Mouse (Mus musculus): ENCODE results near the gene Znrf3. TPM values are rescaled to one million over a fixed set of nuclear protein-coding genes. Genes with fewer than 3 reads are reported as not detected.

Znrf3 gene
- total RNA-seq, 1 experiment from 2014 or later = 6.7 TPM

DNA sequence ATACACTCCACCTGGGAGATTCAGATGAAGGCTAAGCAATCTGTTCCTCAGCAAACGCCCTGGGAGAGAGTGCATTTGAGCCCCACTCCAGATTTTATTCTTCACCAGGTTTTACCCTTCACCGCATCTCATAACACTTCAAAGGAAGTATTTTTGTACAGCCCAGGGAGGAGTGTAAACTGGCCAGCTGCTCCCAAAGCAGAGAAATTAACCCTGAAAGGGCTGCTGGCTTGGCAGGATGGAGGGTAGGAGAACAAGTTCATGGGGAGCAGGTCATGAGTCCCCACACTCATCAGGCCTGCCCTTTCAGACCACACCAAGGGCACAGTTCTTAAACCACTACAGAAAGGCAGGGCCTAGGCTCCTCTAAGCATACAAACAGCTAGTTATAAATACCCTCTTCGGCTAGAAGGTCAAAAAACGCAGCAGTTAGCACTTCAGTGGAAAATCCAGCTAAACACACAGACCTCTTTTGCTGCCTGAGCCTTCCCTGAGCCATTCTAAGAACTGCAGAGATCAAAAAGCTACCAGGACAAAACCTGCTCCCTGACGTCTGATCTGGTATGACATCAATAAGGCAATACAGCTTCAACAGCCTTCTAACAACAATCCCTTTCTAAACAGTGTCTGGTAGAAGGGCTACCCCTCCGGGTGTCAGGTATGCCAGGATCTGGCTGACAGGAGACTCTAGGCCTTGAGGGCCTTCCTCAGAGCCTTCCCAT lies 28.9 kb downstream of the Znrf3 start:
- ATAC-seq (replicated peaks in 1 of 2; ENCODE audit: insufficient read depth in 1 of 2, low FRiP score in 2 of 2, low TSS enrichment in 1 of 2, low read depth in 1 of 2, poor library complexity in 2 of 2, severe bottlenecking in 2 of 2) = peak in 1 of 2 experiments; percentile 42; a peak in 1 of 4 replicates

DNA sequence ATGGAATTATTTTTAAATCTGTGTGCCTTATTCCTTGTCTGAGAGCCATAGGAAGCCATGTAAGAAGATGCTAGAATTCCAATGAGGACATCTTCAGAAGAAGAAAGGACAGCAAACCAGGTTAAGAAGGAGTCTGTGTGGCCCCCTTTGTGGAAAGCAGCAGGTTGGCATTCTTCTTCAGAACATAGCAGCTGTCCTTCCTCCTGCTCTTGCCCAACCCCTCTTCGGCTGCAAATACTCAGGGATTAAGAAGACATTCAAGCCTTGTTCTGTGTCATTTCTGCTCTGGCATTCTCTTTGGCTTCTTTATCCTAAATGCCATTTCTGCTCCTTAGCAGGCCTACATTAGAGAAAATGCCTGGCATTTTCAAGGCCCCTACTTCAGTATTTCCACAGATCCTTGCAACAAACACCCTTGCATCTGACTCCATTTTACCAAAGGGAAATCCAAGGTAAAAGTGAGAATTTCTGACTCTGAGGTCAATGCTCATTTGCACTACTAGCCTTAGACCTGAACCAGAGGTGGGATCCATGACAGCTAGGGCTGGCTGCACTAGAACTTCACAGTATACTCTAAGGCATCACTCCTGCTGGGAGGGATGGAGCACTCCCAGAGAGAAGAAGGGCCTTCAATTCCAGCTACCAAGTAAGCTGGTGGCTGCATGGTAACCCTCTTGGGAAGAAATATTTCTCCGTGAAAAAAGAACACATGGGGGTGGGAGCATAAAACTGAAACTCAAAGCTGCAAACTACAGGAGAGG lies 29.6 kb downstream of the Znrf3 start:
- ATAC-seq (replicated peaks in 1 of 2; ENCODE audit: insufficient read depth in 1 of 2, low FRiP score in 2 of 2, low TSS enrichment in 1 of 2, low read depth in 1 of 2, poor library complexity in 2 of 2, severe bottlenecking in 2 of 2) = no peak

DNA sequence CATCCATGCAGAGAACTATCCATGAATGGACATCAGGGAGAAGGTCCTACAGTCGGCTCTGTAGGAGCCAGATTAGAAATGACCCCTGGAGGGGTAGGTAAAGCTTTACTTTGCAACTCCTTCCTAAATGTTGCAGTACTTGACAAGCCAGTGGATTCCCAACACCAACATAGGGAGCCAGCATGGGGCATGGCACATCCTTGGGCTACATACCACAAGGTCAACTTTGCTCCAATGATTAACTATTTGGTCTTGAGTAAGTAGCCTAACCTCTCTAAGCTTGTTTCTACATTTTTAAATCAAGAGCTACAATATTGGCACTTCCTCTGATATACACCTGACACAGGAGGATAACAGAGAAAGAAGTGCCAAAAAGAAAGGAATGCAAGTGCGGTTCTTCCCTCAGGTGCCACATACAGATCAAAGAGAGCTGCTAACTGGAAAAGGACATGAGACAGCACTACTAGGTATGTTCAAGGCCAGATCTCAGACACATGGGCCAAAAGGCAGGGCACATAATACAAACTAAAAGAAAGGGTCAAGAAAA lies 31.9 kb downstream of the Znrf3 start:
- ATAC-seq (replicated peaks in 1 of 2; ENCODE audit: insufficient read depth in 1 of 2, low FRiP score in 2 of 2, low TSS enrichment in 1 of 2, low read depth in 1 of 2, poor library complexity in 2 of 2, severe bottlenecking in 2 of 2) = no peak

DNA sequence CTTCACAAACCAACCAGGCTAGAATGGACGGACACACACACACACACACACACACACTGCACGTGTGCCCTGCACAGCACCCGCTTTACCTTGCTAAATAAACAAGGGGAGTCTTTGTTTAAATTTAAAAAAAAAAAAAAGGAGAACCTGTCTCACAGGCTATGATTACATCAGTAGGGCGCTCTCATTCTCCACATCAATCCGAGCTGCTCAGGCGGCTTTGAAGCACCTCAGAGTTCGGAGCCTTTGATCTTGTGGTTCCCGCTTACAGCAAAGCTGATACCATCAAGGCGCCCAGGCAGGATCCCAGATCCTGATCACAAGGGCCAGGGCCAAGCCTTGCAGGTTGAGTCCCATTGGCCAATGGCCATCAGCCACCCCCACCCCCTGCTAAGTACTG lies 33.1 kb downstream of the Znrf3 start:
- ATAC-seq (replicated peaks in 1 of 2; ENCODE audit: insufficient read depth in 1 of 2, low FRiP score in 2 of 2, low TSS enrichment in 1 of 2, low read depth in 1 of 2, poor library complexity in 2 of 2, severe bottlenecking in 2 of 2) = 0 out of 4 replicates have a peak, but pooled peaks of 1 of the 2 experiments have one; percentile 22

DNA sequence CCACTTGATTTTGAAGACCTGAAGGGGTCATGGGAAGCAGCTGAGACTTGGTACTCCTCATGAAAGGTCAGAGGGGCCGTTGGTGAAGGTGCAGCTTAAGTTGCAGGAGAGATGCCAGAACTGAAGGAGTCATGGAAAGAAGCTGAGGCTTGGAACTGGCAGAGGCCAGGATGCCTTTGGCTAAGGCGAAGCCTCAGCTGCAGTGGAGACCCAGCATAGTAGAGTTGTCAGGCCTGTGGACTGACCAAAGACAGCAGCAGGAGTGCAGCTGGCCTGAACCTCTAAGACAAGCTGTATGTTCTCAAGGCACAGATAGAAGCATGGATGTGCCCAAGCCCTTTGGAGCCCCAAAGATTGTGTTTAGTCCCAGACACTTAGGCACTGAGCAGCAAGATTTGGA lies 40.5 kb downstream of the Znrf3 start:
- no peak for ATAC-seq (replicated peaks in 1 of 2; ENCODE audit: insufficient read depth in 1 of 2, low FRiP score in 2 of 2, low TSS enrichment in 1 of 2, low read depth in 1 of 2, poor library complexity in 2 of 2, severe bottlenecking in 2 of 2)

DNA sequence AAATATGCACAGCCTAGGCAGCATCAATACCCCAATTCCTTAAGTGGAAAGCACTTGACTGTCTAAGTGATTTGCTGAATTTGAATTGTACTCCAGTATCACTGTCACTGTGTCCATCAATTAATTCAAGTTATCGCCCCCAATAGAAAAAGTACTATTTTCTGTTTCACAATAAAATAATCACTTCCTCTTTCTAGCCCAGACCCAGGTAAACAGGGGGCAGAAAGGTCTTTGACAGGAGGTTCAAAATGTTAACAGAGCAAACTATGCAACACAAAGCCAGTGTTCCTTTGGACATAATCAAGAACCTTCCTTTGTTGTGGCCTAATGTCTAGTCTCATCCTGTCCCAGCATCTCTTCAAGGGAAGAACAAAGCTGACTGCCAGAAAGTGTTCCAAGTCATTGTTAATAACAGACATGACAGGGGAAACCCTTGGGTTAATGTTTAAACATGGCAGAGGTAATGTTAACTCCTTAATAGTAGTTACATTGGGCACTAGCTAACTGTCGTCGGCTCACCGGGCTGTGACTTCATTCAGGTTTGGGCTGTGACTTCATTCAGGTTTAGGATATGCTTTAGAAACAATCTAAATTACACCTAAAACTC lies 42.4 kb downstream of the Znrf3 start:
- ATAC-seq (replicated peaks in 1 of 2; ENCODE audit: insufficient read depth in 1 of 2, low FRiP score in 2 of 2, low TSS enrichment in 1 of 2, low read depth in 1 of 2, poor library complexity in 2 of 2, severe bottlenecking in 2 of 2) = peak in 1 of 2 experiments; percentile 37; a peak in 1 of 4 replicates

DNA sequence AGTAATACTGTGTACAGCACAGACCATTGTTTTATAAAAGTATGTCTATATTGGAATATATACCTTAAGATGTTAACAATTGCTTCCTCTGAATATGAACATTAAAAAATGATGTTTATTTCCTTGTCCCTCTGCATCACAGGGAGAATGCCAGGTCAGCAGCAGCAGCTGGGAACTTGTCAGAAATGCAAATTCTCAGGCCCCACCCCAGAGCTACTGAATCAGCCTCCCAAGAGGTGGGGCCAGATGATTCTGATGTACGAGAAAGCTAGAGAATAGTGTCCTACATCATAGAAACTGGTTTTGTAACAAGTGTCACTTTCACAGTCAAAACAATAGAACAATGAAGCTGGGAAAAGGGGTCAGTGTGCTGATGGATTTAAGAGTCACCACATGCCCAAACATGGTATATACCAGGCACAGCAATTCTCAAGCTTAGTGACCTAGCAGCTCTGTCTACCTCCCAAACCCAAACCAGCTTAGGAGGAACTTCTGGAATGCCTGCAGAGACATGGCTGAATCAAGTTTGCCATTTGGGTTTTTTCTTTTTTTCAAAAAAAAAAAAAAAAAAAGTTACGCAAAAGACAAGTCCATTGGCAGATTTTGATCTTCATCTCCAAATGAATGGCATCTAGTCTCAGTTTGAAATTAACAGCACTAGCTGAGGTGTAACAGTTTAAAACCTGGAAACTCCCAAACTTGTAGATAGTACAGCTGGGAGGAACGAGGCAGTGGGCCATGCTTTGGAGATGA lies 46.2 kb downstream of the Znrf3 start:
- no peak for ATAC-seq (replicated peaks in 1 of 2; ENCODE audit: insufficient read depth in 1 of 2, low FRiP score in 2 of 2, low TSS enrichment in 1 of 2, low read depth in 1 of 2, poor library complexity in 2 of 2, severe bottlenecking in 2 of 2)

DNA sequence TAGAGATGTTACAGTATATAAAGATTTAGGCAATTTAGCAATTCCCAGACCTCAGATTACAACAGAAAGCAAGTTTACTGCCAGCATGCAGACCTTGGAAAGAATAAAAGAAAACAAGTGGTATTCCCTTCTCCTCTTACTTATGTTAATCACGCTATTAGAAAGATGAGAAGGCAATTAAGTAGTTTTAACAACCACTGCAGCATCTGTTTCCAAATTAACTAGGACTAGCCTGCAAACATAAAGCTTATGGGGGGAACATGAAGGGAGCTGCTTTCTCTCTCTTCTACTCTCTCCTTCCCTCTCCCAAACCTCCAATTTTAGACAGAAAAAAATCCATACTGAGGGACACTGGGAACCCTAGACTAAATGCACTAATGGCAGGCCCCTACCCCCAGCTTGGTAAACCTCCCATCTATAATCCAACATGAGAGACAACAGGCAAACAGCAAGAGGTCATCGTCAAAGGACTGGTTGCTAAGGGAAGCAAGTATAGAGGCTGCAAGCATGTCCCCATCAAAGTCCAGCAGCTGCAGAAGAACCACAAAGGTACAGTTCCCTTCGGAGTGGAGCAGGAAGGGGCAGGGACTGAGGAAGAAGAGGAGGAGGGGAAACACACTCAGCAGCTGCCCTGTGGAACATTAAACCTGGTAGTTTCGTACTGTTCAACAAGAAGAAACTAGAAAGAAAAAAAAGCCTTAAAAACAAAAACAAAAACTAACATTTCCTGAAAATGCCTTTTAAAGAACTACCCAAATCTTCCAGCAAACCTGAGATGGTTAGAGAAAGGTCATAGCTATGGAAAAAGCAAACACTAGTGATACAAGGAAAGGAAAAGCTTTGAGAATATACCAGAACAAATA lies 53.4 kb downstream of the Znrf3 start:
- ATAC-seq (replicated peaks in 1 of 2; ENCODE audit: insufficient read depth in 1 of 2, low FRiP score in 2 of 2, low TSS enrichment in 1 of 2, low read depth in 1 of 2, poor library complexity in 2 of 2, severe bottlenecking in 2 of 2) = no peak

DNA sequence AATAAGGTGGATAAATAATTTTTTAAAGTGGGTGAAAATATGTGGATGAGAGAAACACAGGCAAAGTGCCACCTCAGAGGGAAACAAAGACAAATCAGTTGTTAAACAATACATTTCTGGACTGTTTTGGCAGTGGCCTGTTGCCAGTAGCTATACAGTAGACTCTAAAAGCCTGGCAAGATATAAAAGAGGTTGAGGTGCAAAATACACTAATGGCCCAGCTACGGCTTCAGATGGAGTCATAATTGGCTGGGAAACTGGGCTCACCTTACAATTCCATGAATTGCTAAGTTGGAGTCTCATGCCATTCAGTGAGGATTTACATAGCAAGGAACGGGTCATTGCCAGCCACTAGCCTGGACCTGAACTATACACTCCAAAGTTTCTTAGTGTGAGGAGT lies 62.0 kb downstream of the Znrf3 start:
- ATAC-seq (replicated peaks in 1 of 2; ENCODE audit: insufficient read depth in 1 of 2, low FRiP score in 2 of 2, low TSS enrichment in 1 of 2, low read depth in 1 of 2, poor library complexity in 2 of 2, severe bottlenecking in 2 of 2) = no peak

DNA sequence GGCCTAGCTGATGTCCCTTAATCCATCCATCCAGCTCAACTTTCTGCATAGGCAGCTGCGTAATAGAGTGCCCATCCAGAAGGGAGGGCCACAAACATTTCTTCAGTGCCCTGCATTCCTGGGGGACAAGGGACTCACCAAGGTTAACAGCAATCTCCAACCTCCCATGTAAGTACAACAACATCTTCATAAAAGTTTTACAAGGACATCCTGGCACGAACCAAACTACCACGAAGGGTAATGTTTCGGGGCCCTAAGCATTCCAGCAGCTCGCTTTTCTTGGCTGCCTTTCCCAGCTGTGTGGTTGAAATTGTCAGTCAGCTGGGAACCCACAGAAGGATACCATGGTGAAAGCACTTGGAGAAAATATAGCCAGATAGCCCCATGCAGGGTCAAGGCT lies 63.4 kb downstream of the Znrf3 start:
- ATAC-seq (replicated peaks in 1 of 2; ENCODE audit: insufficient read depth in 1 of 2, low FRiP score in 2 of 2, low TSS enrichment in 1 of 2, low read depth in 1 of 2, poor library complexity in 2 of 2, severe bottlenecking in 2 of 2) = no peak

DNA sequence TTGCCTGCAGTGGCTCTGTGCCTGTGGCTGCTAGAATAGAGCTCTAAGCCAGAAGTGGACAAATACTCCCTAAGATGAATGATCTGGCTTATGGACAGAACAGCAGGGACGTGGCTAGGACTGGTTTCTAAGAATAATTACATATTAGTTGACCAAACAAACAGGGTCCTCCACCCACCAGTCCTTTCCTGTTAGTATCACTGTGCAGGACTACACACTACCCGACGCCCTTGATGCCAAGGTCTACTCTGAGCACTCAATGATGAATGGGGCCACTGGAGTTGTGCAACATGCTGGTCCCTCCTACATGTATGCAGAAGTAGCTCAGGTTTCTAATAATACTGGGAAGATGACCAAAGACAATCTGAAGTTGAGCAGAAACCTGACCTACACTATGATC lies 64.4 kb downstream of the Znrf3 start:
- ATAC-seq (replicated peaks in 1 of 2; ENCODE audit: insufficient read depth in 1 of 2, low FRiP score in 2 of 2, low TSS enrichment in 1 of 2, low read depth in 1 of 2, poor library complexity in 2 of 2, severe bottlenecking in 2 of 2) = no peak

DNA sequence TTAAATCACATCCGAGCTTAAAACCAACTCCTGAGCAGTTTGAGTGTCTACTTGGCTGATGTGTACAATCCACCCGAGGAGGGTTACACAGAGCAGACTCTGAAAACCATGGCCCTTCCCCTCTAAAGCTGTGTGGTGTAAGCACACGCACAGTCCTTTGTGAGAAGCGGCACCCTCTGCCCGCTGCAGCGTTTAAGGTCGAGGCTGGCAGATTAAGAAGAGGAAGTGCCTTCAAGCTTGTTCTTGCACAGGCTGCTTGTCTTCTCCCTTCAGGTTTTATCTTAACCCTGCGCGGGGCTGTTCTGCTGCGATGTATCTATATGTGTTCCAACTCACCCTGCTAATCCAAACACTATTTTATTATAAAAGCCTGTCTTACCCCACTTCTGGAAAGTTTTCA lies 75.5 kb downstream of the Znrf3 start:
- ATAC-seq (replicated peaks in 1 of 2; ENCODE audit: insufficient read depth in 1 of 2, low FRiP score in 2 of 2, low TSS enrichment in 1 of 2, low read depth in 1 of 2, poor library complexity in 2 of 2, severe bottlenecking in 2 of 2) = peak; percentile 89 to 90

DNA sequence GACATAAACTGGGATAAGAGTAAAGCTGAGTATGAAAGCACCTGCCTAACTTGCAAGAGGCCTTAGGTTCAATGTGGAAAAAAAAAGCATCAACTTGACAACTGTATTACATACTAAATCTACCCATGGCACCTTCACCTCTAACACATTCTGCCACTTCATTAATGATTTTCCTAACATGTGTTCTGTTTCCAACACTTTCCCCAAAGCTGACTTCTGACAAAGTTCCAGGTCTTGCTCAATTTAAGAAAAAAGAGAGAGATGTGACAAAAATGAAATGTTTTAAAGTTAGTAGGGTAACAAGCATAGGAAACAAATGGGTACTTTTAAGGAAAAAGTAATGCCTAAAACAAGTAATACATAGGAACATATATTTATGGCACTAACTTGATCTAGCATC lies 76.2 kb downstream of the Znrf3 start:
- ATAC-seq (replicated peaks in 1 of 2; ENCODE audit: insufficient read depth in 1 of 2, low FRiP score in 2 of 2, low TSS enrichment in 1 of 2, low read depth in 1 of 2, poor library complexity in 2 of 2, severe bottlenecking in 2 of 2) = no peak

DNA sequence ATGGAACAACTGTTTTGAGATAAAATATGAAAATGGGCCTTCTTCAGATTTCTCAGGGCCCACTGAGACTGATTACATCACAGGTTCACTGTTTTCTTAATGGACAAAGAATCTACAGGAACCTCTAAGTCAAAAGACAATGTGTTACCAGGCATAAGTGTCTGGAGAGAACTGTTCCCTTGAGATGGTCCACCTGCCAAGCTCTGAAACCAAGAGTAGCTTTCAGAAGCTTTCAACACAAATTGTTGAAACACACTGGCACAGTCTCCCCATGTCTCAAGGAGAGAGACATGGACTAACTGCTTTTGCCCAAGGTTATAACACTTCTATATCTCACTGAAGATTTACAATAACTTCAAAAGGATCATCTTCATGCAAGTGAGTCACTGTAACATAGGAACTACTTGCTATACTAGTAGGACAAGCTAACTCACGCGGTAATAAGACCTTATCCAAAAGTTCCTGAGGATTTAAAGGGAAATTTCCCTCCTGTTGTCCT lies 89.3 kb downstream of the Znrf3 start:
- ATAC-seq (replicated peaks in 1 of 2; ENCODE audit: insufficient read depth in 1 of 2, low FRiP score in 2 of 2, low TSS enrichment in 1 of 2, low read depth in 1 of 2, poor library complexity in 2 of 2, severe bottlenecking in 2 of 2) = no peak

DNA sequence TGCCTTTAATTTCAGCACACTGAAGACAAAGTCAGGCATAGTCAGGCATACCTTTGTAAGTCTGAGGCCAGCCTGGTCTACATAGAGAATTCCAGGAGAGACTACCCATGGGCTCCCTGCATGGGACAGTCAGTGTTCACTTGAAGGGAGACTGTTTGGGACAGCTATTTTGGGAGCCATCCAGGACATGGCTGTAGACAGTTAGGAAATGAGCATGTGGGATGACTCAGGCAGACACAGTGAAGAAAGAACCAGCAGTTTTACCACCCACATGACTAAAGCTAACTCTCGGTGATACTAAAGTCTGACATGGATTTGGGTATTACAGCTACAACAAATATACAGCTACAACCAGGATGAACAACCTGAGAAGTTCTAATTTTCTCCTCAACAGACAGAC lies 89.9 kb downstream of the Znrf3 start:
- no peak for ATAC-seq (replicated peaks in 1 of 2; ENCODE audit: insufficient read depth in 1 of 2, low FRiP score in 2 of 2, low TSS enrichment in 1 of 2, low read depth in 1 of 2, poor library complexity in 2 of 2, severe bottlenecking in 2 of 2)

DNA sequence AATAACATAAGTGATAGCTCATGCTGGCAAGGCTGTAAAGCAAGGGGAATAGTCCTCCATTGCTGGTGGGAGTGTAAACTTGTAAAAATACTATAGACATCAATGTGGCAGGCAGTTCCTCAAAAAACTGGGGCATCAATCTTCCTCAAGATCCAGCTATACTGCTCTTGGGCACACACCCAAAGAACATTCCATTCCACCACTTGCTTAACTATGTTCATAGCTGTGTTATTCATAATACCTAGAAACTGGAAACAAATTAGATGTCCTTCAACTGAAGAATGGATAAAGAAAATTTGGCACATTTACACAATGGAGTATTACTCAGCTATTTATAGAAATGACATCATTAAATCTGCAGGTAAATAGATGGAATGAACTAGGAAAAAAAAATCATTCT lies 91.6 kb downstream of the Znrf3 start:
- no peak for ATAC-seq (replicated peaks in 1 of 2; ENCODE audit: insufficient read depth in 1 of 2, low FRiP score in 2 of 2, low TSS enrichment in 1 of 2, low read depth in 1 of 2, poor library complexity in 2 of 2, severe bottlenecking in 2 of 2)

DNA sequence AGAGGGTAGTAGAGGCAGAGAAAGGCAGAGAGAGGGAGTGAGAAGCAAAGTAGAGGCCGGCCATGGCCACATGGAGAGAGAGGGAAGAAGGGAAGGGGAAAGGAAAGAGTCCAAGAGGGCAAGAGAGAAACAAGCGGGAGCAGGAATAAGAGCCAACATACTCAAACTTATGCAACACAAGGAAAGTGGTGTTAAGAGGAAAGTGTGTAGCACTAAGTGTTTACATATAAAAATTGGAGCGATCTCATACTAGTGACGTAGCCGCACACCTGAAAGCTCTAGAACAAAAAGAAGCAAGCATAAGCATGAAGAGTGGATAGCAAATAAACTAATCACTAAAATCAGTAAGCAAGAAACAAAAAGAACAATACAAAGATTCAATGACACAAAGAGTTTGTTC lies 95.2 kb downstream of the Znrf3 start:
- no peak for ATAC-seq (replicated peaks in 1 of 2; ENCODE audit: insufficient read depth in 1 of 2, low FRiP score in 2 of 2, low TSS enrichment in 1 of 2, low read depth in 1 of 2, poor library complexity in 2 of 2, severe bottlenecking in 2 of 2)
